Mouse (Mus musculus) olfactory bulb, adult 2 months (tissue): ENCODE results near the gene Sphk2. TPM values are rescaled to one million over a fixed set of nuclear protein-coding genes. Genes with fewer than 3 reads are reported as not detected.
"Not testable (repeated sequence)": the region's sequence is repeated elsewhere in the genome, so short reads cannot be mapped to it uniquely, and the experiment has no call there.

Experiments
- H3K27ac ChIP-seq: fragments of 200-500 bp; 2 replicates; pipeline ENCODE4 v1.5.1; 2012; ENCODE audit warnings: low read depth, low read length; ENCODE audit not compliant: insufficient read depth
- H3K4me1 ChIP-seq: fragments of 200-500 bp; 2 replicates; pipeline ENCODE4 v1.6.1; 2012; ENCODE audit warnings: low read length; ENCODE audit not compliant: control insufficient read depth, insufficient read depth
- H3K4me3 ChIP-seq: fragments of 200-500 bp; 2 replicates; pipeline ENCODE4 v1.5.1; 2012; ENCODE audit warnings: mild to moderate bottlenecking, low read depth, low read length, moderate library complexity; ENCODE audit not compliant: insufficient read depth
- CTCF ChIP-seq: fragments of 200-500 bp; IDR thresholded peaks from 2 replicates; pipeline ENCODE4 v1.5.1; 2012; ENCODE audit warnings: low read depth, mild to moderate bottlenecking, low read length, moderate library complexity; ENCODE audit not compliant: insufficient read depth
- POLR2A ChIP-seq: fragments of 200-500 bp; IDR thresholded peaks from 2 replicates; pipeline ENCODE4 v1.6.1; 2012; ENCODE audit warnings: mild to moderate bottlenecking, low read depth, low read length, moderate library complexity; ENCODE audit not compliant: insufficient read depth
- WGBS: fragments of 180-500 bp; shearing (Covaris S2); methylation state at CpG from one replicate; pipeline ENCODE4 v1.1.7; 2018; 5-methylcytosine and 5-hydroxymethylcytosine counted together
- polyA plus RNA-seq: library from polyadenylated mRNA; stranded (reverse); fragments of >200 nt; gene quantifications from 2 replicates; pipeline ENCODE4 v1.2.4, GENCODE M21; 2012; ENCODE audit warnings: low replicate concordance; ENCODE audit not compliant: missing spikeins, insufficient read depth, insufficient read length

Gene Sphk2
- polyA plus RNA-seq, 1 experiment, result not detected

DNA sequence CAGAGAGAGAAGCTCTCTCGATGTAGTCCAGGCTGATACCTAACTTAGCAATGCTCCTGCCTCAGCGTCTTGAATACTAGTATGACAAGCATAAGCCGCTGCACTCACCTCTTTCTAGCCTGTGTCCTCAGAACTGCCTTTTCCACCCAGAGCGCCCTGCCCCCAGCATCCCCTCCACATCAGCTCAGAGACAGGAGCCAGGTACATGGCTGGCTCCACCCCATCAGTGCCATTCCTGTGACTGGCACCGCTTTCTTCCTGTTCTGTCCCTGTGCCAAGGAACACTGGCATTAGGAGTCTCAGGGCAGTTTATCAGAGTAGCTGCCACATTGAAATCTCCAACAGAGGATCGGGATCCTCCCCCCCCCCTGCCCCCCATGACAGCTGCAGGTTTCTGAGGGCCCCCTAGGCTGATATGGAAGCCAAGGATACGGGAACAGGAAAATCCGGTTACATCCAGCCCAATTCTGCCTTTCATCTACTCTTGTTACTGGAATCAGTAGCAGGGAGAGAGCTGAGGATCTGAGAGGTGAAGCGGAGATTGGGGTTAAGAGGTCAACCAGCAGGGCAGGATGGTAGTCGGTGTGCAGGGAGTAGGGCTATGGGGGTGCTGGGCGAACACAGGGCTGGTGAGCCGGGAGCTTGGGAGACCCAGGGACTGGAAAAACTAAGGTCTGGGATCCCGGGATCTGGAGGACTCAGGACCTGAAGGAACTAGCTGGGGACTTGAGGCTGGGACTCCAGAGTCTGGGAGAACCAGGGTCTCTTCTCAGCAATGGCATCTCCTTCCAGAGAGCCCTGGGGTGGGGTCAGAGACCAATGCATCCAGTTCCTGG is 52.3 kb downstream of the Sphk2 start:
- no peak overlapping the region for H3K4me3 ChIP-seq
- TF ChIP-seq CTCF, result no peak
- TF ChIP-seq POLR2A, result no peak
- H3K4me1 ChIP-seq, result no peaks in the 10 kb centered on the region
- WGBS, result 66% methylated on average over 13 of the region's 13 CpGs
- no peak overlapping the region for H3K27ac ChIP-seq

GRCm38 (mm10) chr7:45661702-45662101 is 56.1 kb downstream of the Sphk2 start:
- not testable (repeated sequence) for H3K27ac ChIP-seq, H3K4me3 ChIP-seq, H3K4me1 ChIP-seq
- 94% methylated on average over 6 of the region's 6 CpGs for WGBS

DNA sequence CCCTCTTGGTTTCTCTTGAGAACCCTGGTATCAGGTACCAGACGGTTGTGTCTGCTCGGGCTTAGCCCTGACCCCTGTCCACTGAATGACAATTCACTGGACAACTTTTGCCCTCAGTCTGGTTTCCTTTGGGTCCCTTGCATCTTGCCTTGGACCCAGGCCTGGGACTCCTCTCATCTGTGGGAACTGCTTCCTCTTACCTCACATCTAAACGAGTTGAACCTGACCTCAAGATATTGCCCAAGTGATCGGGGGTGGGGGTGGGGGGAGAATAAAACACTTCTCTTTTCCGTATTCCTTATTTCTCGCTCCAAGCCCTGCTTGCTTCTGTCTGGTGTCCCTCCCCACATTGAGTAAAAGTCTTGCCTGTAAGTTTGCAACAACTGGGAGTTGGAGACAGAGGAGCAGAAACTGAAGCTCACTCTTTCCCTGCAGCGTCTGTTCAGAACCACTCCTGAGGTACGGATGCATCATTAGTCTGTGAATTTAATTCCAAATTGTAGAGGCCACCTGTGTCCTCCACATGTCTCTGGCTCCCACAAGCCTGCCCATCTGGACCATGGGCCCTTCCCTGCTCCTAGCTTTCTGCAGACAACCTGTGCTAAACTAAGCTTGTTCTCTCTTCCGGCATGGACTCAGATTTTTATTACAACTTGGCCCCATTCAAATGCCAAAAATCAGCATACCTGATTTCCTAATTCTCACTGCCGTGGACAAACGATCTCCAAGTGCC is 56.9 kb downstream of the Sphk2 start:
- no peak for TF ChIP-seq POLR2A
- no peak for TF ChIP-seq CTCF
- WGBS, result 85% methylated on average over 11 of the region's 11 CpGs
- Histone ChIP-seq H3K4me1 (peaks cover under 1% of the 10 kb centered on the region; the same call in 1 of the 2 replicates), H3K4me3 (no peak overlapping the region), H3K27ac (no peak overlapping the region)

Other genes with a start within 250 kb of the Sphk2 start
- not detected in 2 replicates for gene Tulp2, start 236.1 kb downstream of the Sphk2 start, polyA plus RNA-seq
- gene Gm45808, start 231.2 kb downstream of the Sphk2 start, polyA plus RNA-seq, result not detected in 2 replicates
- gene Dhdh, start 229.2 kb downstream of the Sphk2 start, polyA plus RNA-seq, result not detected in 2 replicates
- gene Nucb1, start 207.6 kb downstream of the Sphk2 start, polyA plus RNA-seq, result not detected in 2 replicates
- not detected in 2 replicates for gene Ppp1r15a, start 191.7 kb downstream of the Sphk2 start, polyA plus RNA-seq
- gene Plekha4, start 191.7 kb downstream of the Sphk2 start, polyA plus RNA-seq, result not detected in 2 replicates
- gene Hsd17b14, start 163.1 kb downstream of the Sphk2 start, polyA plus RNA-seq, result not detected in 2 replicates
- not detected in 2 replicates for gene Bcat2, start 147.8 kb downstream of the Sphk2 start, polyA plus RNA-seq
- gene Fgf21, start 102.5 kb downstream of the Sphk2 start, polyA plus RNA-seq, result not detected in 2 replicates
- gene Fut1, start 100.7 kb downstream of the Sphk2 start, polyA plus RNA-seq, result not detected in 2 replicates
- gene Izumo1, start 96.2 kb downstream of the Sphk2 start, polyA plus RNA-seq, result not detected in 2 replicates
- not detected in 2 replicates for gene Rasip1, start 90.5 kb downstream of the Sphk2 start, polyA plus RNA-seq
- gene Mamstr, start 78.0 kb downstream of the Sphk2 start, polyA plus RNA-seq, result not detected in 2 replicates
- gene Fut2, start 51.6 kb downstream of the Sphk2 start, polyA plus RNA-seq, result not detected in 2 replicates
- not detected in 2 replicates for gene Ntn5, start 34.0 kb downstream of the Sphk2 start, polyA plus RNA-seq
- not detected in 2 replicates for gene Sec1, start 23.6 kb downstream of the Sphk2 start, polyA plus RNA-seq
- not detected in 2 replicates for gene Car11, start 18.2 kb downstream of the Sphk2 start, polyA plus RNA-seq
- gene Dbp, start 12.9 kb downstream of the Sphk2 start, polyA plus RNA-seq, result 386 TPM in 1 of 2 replicates, not detected in the other
- not detected in 2 replicates for gene Rpl18, start 2.5 kb downstream of the Sphk2 start, polyA plus RNA-seq
- gene Fam83e, start 3.2 kb upstream of the Sphk2 start, polyA plus RNA-seq, result not detected in 2 replicates
- gene Spaca4, start 7.8 kb upstream of the Sphk2 start, polyA plus RNA-seq, result not detected in 2 replicates
- gene Lmtk3, start 65.7 kb upstream of the Sphk2 start, polyA plus RNA-seq, result not detected in 2 replicates
- gene Sult2b1, start 66.7 kb upstream of the Sphk2 start, polyA plus RNA-seq, result not detected in 2 replicates
- not detected in 2 replicates for gene Cyth2, start 96.6 kb upstream of the Sphk2 start, polyA plus RNA-seq
- gene Kcnj14, start 106.8 kb upstream of the Sphk2 start, polyA plus RNA-seq, result not detected in 2 replicates
- gene Grwd1, start 112.9 kb upstream of the Sphk2 start, polyA plus RNA-seq, result not detected in 2 replicates
- gene Kdelr1, start 154.8 kb upstream of the Sphk2 start, polyA plus RNA-seq, result not detected in 2 replicates
- gene Grin2d, start 160.4 kb upstream of the Sphk2 start, polyA plus RNA-seq, result not detected in 2 replicates
- not detected in 2 replicates for gene Syngr4, start 178.7 kb upstream of the Sphk2 start, polyA plus RNA-seq
- gene Tmem143, start 178.9 kb upstream of the Sphk2 start, polyA plus RNA-seq, result not detected in 2 replicates
- not detected in 2 replicates for gene Emp3, start 203.4 kb upstream of the Sphk2 start, polyA plus RNA-seq
- not detected in 2 replicates for gene Ccdc114, start 206.1 kb upstream of the Sphk2 start, polyA plus RNA-seq